Mouse (Mus musculus) heart, embryonic 13.5 days (tissue): Measurements from ENCODE around the gene Rnf157. TPM values are rescaled to one million over a fixed set of nuclear protein-coding genes. Genes with fewer than 3 reads are reported as not detected.
A peak's percentile ranks its signal among the peaks of the same experiment; 100 is the strongest.
"Not testable (repeated sequence)": the region's sequence is repeated elsewhere in the genome, so short reads cannot be mapped to it uniquely, and the experiment has no call there.

ENCODE experiments used
- ATAC-seq: fragments of 200-750 bp; cut with Nextera tagmentation; 2 replicates; pipeline ENCODE4 v1.8.0; 2017; ENCODE audit warnings: moderate TSS enrichment; ENCODE audit not compliant: insufficient number of reproducible peaks, low FRiP score, low TSS enrichment; ENCODE audit errors: extremely low read depth
- H3K27ac ChIP-seq: fragments of 300-500 bp; sonication (generic); replicated peaks from 2 replicates; pipeline ENCODE4 v1.5.1; 2015; ENCODE audit warnings: moderate library complexity, mild to moderate bottlenecking, inconsistent platforms
- H3K27me3 ChIP-seq: fragments of 300-500 bp; sonication (generic); replicated peaks from 2 replicates; pipeline ENCODE4 v1.6.1; 2015; ENCODE audit warnings: mild to moderate bottlenecking, inconsistent platforms
- H3K36me3 ChIP-seq: fragments of 300-500 bp; sonication (generic); 2 replicates; pipeline ENCODE4 v1.6.1; 2015; ENCODE audit warnings: mild to moderate bottlenecking, inconsistent platforms
- H3K4me1 ChIP-seq: fragments of 300-500 bp; sonication (generic); 2 replicates; pipeline ENCODE4 v1.6.1; 2015; ENCODE audit warnings: inconsistent platforms
- H3K4me2 ChIP-seq: fragments of 300-500 bp; sonication (generic); 2 replicates; pipeline ENCODE4 v1.6.1; 2015; ENCODE audit warnings: inconsistent platforms, mild to moderate bottlenecking, moderate library complexity
- H3K4me3 ChIP-seq: fragments of 300-500 bp; sonication (generic); 2 replicates; pipeline ENCODE4 v1.5.1; 2015; ENCODE audit warnings: moderate library complexity, mild to moderate bottlenecking, inconsistent platforms
- H3K9ac ChIP-seq: fragments of 300-500 bp; sonication (generic); 2 replicates; pipeline ENCODE4 v1.6.1; 2015; ENCODE audit warnings: inconsistent platforms, mild to moderate bottlenecking, moderate library complexity
- H3K9me3 ChIP-seq: fragments of 300-500 bp; sonication (generic); 2 replicates; pipeline ENCODE4 v1.6.1; 2016; ENCODE audit warnings: inconsistent platforms
- WGBS: fragments of 180-500 bp; shearing (Covaris S2); methylation state at CpG from one replicate; pipeline ENCODE4 v1.1.7; 2015; ENCODE audit warnings: mixed read lengths; 5-methylcytosine and 5-hydroxymethylcytosine counted together
- polyA plus RNA-seq: library from polyadenylated mRNA; unstranded; fragments of >200 nt; fragmentation: Nextera tagmentation; extraction: Ambion mirVana; gene quantifications from 2 replicates; pipeline ENCODE4 v1.2.1, GENCODE M21; 2015

Rnf157 gene
- polyA plus RNA-seq, 1 experiment from 2014 or later: 4.0 TPM

DNA sequence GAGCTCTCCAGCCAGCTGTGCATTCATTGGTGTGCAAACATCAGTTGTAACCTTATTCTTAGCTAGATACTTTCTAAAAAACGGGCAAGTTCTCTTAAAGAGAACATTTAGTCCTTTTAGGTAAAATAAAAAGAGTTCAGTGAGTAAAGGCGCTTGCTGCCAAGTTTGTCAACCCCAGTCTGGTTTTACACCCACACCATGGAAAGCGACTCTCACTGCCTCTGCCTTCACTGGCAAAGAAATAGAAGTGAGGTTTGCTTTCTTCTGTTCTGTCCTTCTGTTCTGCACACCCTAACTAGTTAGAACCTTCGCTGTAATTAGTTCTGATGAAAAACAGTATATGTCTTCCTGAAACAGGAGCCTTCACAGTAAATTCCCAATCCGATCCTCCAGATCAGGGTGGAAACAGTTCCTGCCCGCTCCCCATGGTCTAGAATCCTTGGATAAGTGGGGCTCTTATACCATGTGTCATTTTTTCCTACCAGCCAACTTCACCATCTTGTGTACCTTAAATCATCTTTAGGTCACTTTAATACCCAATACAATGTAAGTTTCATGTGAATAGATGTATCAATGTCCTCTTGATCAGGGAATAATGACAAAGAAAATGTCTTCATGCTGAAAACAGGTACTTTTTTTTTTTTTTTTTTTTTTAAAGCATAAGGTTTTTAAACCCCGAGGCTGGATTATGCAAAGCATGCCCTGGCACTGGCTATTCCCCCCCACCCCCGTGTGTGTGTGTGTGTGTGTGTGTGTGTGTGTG lies 19.9 kb upstream of the Rnf157 start:
- Histone ChIP-seq H3K27ac (peak overlapping the region; percentile 70), H3K4me2 (peak overlapping the region; percentile 88), H3K4me1 (peaks cover 63% of the 10 kb centered on the region), H3K9ac (no peak overlapping the region), H3K36me3 (peaks cover 24% of the 10 kb centered on the region), H3K9me3 (no peaks in the 10 kb centered on the region), H3K27me3 (no peaks in the 10 kb centered on the region), H3K4me3 (no peak overlapping the region)
- WGBS: 62% methylated on average over 8 of the region's 8 CpGs
- no peak for ATAC-seq

DNA sequence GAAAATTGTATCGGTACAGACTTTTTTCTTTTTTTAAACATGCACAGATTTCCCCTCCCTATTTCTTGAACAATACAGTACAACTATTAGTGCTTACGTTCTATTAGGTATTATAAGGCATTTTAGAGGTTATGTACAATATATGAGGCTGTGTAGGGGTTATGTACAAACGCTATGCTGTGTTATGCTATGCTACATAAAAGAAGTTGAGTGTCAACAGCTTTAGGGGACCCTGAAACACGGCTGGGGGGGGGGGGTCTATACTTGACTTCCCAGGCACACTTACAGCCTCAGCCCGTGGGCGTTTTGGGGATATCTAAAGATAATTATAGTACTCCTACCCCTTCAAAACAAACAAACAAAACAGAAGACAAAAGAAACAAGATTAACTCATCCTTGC lies 19.3 kb upstream of the Rnf157 start:
- 54% methylated on average over 6 of the region's 6 CpGs for WGBS
- Histone ChIP-seq H3K27me3 (no peaks in the 10 kb centered on the region), H3K27ac (no peak overlapping the region), H3K4me1 (peaks cover 57% of the 10 kb centered on the region), H3K9ac (no peak overlapping the region), H3K4me2 (no peak overlapping the region), H3K36me3 (peaks cover 17% of the 10 kb centered on the region), H3K9me3 (no peaks in the 10 kb centered on the region), H3K4me3 (no peak overlapping the region)
- no peak for ATAC-seq

DNA sequence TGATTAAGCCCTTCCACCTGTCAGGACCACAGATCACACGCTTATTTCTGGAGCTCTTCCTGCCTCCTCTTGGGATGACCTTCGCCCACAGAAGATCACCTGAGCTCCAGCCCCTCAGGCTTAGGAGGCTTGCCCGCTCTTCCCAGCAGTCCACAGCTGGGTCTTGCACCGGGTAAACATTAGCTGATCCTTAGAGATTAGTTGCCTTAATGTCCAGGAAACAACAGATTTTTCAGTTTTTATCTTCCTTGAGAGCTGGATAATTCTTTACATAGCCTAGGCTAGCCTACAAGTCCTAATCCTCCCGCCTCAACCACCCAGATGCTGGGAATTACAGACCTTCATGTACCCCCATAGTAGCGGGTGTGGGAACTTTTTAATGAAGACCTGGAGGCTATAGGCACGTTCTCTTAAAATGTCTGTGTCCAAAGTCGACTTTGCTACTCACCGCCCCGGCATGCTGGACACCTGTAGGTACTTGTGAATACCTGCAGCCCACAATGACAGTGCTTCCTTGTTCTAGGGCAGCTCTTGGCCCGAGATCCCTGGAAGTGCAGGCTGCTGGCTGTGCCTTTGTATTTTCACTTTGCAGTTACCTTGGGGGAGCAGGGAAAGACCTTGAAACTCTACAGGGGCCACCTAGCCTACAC lies 18.7 kb upstream of the Rnf157 start:
- Histone ChIP-seq H3K27ac (no peak overlapping the region), H3K4me2 (peak overlapping the region; percentile 53), H3K9me3 (no peaks in the 10 kb centered on the region), H3K36me3 (peaks cover 11% of the 10 kb centered on the region), H3K4me3 (peak overlapping the region; percentile 10; the same call in 1 of the 2 replicates), H3K9ac (peak overlapping the region; percentile 47; the same call in 1 of the 2 replicates), H3K4me1 (peaks cover 51% of the 10 kb centered on the region), H3K27me3 (no peaks in the 10 kb centered on the region)
- 49% methylated on average over 11 of the region's 11 CpGs for WGBS
- no peak for ATAC-seq

DNA sequence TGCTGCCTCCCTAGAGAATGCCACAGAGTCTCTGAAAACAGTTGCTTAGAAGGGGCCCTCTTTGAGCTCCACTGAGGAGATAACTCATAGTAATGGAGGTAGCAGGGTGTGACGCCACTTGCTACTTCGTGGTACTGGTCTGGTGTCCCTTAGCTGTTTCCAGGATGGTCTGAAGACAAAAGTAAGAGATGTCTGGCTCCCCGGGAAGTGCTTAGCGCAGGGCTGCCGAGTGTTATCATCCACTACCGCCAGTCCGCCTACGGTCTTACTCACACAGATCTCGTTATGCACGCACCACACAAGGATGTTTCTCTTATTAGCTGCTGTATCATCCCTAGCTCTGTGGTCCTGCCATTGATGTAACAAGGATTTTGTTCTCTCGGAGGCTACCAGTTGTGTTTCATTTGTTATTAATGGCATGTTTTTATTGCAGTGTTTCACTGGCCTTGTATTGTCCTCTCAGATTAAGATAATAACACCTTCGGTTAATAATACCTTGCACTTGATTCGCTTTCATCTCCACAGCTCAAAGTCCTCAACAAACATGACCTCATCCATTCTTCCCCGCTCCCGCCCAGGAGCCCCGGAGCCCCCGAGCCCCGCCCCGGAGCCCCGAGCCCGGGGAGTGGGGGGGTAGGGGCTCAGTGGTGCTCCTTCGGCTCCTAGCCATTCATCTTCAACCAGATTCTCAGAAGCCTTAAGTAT lies 18.0 kb upstream of the Rnf157 start:
- Histone ChIP-seq H3K4me1 (peaks cover 44% of the 10 kb centered on the region), H3K4me3 (peak overlapping the region; percentile 10; the same call in 1 of the 2 replicates), H3K36me3 (peaks cover 5% of the 10 kb centered on the region), H3K4me2 (peak overlapping the region; percentile 53), H3K27me3 (no peaks in the 10 kb centered on the region), H3K9ac (peak overlapping the region; percentile 58; the same call in 1 of the 2 replicates), H3K9me3 (no peaks in the 10 kb centered on the region), H3K27ac (no peak overlapping the region)
- WGBS: 21% methylated on average over 22 of the region's 22 CpGs
- no peak for ATAC-seq

DNA sequence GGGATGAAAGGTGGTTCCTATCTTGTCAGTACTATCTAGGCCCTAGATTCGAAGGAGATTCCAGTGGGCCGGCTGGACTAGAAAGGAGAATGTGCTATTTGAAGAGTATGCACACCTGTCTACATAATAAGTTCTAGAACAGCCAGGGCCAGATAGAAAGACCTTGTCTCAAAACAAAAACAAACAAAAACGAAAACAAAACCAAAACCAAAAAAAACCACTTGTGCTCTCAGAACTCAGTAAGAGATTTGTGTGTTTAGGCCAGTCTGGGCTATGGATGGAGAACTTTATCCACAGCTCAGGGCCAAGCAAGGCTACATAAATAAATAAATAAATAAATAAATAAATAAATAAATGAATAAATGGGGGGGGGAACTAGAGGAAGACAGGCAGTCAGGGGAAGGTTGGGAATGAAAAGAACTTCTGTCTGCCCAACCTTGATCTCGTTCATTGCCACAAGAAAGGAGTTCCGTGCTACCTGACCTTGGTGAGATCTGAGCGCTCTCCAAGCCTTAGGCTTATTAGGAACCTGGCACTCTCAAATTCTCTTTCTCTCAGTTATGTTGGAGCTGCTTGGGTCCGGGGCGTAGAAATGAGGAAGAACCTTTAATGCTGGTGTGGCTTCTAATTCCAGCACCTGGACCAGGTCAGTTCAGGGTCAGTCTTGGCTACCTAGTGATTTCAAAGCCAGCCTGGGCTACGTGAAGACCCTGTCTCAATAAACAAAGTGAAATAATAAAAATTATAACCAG lies 17.2 kb upstream of the Rnf157 start:
- ATAC-seq: no peak
- H3K27me3 ChIP-seq: no peaks in the 10 kb centered on the region
- 77% methylated on average over 9 of the region's 9 CpGs for WGBS
- H3K4me2 ChIP-seq: no peak overlapping the region
- no peak overlapping the region for H3K9ac ChIP-seq
- H3K27ac ChIP-seq: no peak overlapping the region
- H3K4me3 ChIP-seq: no peak overlapping the region
- H3K36me3 ChIP-seq: no peaks in the 10 kb centered on the region
- no peaks in the 10 kb centered on the region for H3K9me3 ChIP-seq
- peaks cover 38% of the 10 kb centered on the region for H3K4me1 ChIP-seq

DNA sequence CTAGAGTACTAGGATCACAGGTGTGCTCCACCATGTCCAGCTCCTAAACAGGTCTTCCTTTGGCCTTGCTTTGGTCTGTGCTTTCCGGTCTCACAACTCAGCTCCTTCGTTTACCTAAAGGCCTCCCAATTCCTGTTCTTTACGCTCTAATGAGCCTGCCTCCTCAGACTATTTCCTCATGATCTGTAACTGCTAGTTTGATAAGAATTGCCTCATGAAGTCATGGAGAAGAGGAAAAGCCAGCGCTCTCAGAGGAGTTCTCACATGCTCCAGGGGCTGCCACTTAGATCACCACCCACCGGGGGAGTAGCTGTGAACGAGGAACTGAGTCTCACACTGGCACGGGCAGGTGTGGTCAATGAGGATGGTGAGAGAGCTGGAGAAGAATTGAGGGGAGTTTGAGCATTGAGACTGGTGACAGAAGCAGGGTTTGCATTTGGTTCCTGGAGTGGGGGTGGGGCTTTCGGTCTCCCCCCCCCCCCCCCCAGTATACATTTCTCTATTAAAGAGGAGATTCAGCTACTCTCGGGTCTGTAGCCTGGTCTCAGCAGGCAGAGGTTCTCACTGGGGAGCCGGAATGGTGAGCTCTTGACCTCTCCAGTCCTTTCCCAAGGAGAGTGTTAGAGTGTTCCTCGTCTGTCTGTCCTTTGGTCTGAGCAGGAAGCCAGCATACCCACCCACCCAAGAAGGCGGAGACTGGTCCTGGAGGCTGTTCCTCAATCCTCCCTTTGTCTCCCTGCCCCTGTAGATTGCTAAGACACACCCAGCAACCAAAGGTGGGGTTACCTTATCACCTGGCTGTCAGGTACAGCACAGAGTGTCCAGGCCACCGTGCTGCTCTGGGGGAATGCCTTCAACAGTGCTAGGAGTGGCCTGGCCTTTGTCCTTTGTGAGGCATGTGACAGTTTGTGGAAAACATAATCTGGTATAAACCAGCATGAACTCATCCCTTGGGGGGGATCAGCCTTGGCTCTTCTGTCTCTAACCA lies 16.3 kb upstream of the Rnf157 start:
- H3K9me3 ChIP-seq: no peaks in the 10 kb centered on the region
- no peak overlapping the region for H3K27ac ChIP-seq
- H3K4me3 ChIP-seq: no peak overlapping the region
- no peaks in the 10 kb centered on the region for H3K36me3 ChIP-seq
- peaks cover 45% of the 10 kb centered on the region for H3K4me1 ChIP-seq
- peak overlapping the region; percentile 16; the same call in 1 of the 2 replicates for H3K9ac ChIP-seq
- H3K27me3 ChIP-seq: no peaks in the 10 kb centered on the region
- WGBS: 29% methylated on average over 13 of the region's 13 CpGs
- no peak overlapping the region for H3K4me2 ChIP-seq
- ATAC-seq: no peak

DNA sequence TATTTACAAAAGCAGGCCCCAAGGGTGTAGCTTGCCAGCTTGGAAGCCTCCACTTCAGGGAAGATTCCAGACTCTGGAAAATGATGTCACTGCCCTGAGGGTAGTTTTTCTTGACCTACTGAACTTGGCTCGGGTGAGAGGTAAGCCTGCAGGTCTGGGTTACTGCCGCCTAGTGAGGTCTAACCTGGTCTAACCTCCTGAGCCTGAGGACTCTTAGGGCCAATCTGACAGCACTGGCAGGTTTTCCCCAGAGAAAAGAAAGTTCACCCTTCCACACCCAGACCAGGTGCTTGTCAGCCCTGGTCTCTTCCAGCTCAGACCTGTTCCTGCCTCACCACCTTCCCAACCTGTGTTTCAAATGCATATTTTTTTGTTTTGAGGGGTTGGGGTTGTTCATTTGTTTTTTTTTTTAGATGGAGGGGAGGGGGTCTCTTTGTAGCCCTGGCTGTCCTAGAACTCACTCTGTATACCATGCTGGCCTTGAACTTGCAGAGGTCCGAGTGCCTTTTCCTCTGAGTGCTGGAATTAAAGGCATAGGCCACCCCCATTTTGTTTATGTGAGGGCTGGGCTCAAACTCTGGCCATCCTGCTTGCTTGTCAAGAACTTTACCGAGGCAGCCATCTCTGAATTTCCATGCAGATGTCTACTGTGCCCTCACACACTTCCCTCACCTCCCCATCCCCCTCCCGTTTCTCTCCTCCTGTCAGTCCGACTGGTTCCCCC lies 14.2 kb upstream of the Rnf157 start:
- Histone ChIP-seq H3K9ac (no peak overlapping the region), H3K4me3 (no peak overlapping the region), H3K4me2 (no peak overlapping the region), H3K27me3 (no peaks in the 10 kb centered on the region), H3K9me3 (no peaks in the 10 kb centered on the region), H3K27ac (no peak overlapping the region), H3K36me3 (no peaks in the 10 kb centered on the region), H3K4me1 (peaks cover 44% of the 10 kb centered on the region)
- 74% methylated on average over 6 of the region's 6 CpGs for WGBS
- ATAC-seq: no peak

DNA sequence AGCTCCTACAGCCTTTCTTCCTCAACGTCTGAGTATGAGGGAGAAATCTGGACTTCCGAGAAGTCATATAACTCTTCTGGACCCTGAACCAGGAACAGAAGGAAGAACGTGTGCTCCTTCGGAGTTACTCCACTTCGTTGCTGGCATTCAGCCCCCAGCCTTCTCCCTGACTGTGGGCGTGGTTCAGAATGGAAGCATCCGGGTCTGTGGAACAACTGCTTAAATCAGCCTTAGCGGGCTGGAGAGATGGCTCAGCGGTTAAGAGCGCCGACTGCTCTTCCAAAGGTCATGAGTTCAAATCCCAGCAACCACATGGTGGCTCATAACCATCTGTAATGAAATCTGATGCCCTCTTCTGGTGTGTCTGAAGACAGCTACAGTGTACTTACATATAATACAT lies 13.5 kb upstream of the Rnf157 start:
- H3K36me3 ChIP-seq, ATAC-seq, H3K27ac ChIP-seq, H3K9ac ChIP-seq, H3K27me3 ChIP-seq, H3K4me3 ChIP-seq, H3K9me3 ChIP-seq, H3K4me2 ChIP-seq: not testable (repeated sequence)
- WGBS: 82% methylated on average over 11 of the region's 11 CpGs
- peaks cover 38% of the 10 kb centered on the region for H3K4me1 ChIP-seq

DNA sequence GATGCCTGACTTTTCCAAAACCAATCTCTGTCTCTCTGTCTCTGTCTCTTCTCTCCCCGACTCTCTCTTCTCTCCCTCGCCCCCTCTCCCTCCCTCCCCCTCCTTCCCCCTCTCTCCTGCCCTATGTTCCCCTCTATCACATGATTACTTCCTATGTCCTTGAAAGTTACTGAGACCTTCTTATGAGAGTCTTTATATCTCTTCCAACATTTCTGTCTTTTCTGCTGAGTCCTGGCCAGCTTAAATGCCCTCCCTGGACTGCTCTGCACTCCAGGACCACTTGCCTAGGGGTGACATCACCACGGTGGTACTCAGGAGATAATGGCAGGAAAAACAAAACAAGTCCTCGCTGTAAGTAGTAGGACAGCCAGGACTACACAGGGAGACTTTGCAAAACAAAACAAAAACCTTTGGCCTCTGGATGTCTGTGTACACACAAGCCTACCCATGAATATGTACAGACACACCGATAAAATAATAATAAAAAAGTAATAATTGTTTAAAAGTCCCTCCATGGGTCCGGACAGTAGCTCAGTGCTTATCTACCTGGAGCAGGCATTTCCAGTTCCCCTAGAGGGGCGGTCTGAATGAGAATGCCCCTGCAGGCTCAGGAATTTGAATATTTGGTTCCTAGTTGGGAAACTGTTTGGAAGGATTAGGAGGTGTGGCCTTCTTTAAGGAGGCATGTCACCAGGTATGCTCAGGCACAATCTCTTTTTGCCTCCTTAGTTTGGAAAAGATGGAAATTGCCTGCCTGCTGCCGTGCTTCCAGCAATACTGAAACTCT lies 12.0 kb upstream of the Rnf157 start:
- WGBS: 37% methylated on average over 8 of the region's 8 CpGs

More for the DNA sequence above, 12.0 kb upstream of the Rnf157 start:
- H3K9me3 ChIP-seq: no peaks in the 10 kb centered on the region
- peak overlapping the region; percentile 48; the same call in 1 of the 2 replicates for H3K27ac ChIP-seq
- H3K4me3 ChIP-seq: no peak overlapping the region
- no peaks in the 10 kb centered on the region for H3K27me3 ChIP-seq
- H3K4me1 ChIP-seq: peaks cover 26% of the 10 kb centered on the region
- ATAC-seq: no peak
- H3K36me3 ChIP-seq: no peaks in the 10 kb centered on the region
- no peak overlapping the region for H3K4me2 ChIP-seq
- no peak overlapping the region for H3K9ac ChIP-seq
